Mouse (Mus musculus): ENCODE measurements around the gene Cpne6.

Gene Cpne6

DNA sequence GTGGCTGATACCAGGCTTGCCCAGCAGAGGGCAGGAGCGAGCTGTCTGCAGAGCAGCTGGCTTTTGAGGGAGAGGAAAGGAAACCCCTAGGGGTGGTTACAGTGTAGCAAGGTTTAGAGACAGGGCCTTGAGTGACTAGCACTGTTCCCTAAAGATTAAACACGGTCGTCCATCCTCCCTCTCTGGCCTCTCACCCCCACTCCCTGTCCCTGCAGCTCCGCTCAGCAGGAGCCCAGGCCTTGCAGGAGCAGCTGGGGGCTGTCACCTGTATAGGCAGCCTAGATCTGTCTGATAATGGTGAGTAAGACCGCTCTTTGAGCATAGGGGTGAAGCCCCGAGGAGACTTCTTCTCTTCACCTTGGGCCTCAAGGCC is 12.8 kb upstream of the Cpne6 start:
- DNase-seq (ENCODE audit: low read depth, low spot score): no peak

DNA sequence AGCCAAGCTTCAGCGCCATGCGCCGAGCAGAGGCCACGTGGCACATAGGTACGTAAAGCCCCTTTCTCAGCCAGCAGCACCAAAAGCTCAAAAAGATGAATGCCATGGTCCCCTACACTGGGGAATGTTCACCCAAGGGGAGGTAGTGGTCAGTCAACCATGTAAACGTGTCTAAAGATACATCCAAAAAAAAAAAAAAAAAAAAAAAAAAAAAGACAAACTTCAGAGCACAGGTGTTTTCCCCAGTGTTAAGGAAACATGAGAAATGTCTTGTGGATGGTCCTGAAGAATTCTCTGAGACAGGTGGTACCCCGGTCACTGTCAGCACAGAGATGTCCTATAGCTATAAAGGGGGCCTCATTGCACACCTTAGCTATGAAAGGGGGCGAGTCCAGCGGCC is 4.6 kb upstream of the Cpne6 start:
- DNase-seq (ENCODE audit: low read depth, low spot score): no peak

DNA sequence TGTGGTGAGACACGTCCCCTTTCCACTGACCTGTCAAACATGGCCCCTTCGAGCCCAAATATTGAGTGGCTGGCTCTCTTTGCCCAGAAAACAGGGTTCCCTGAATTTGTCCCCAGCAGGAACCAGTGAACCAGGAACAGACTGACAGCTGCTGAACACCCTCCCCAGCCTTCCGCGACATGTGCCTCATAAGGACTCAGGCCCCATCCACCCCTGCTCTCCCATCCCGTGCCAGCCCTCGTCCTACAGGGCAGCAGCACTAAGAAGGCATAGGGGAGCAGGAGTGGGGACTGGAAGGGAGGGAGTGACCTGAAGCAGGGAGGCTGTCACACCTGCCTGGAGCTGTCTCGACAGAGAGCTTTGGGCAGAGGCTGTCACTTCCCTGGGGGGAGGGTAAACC is 2.4 kb upstream of the Cpne6 start:
- DNase-seq (ENCODE audit: low read depth, low spot score): no peak

DNA sequence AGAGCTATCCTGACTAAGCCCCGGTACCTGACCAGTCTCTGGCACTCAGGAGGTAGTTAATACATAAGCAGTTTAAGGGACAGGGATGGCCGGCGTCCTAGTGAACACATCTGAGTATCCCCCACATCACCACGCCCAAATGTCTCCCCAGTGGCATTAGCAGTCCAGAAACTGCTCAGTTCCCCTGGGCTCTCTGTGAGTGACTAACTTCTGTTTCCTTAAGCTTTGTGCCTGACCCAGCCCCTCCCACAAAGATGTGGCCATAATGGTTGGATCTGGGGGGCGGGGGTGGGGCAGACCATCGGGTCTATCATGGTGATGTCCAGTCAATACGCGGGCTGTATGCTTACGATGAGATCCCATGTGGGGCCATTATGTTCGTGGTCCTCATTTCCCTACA is 705 bp upstream of the Cpne6 start:
- DNase-seq (ENCODE audit: low read depth, low spot score): no peak

GRCm38 (mm10) chr14:55511037-55511436 is 792 bp downstream of the Cpne6 start:
- no peak for DNase-seq (ENCODE audit: low read depth, low spot score)

- no peak for DNase-seq (ENCODE audit: low read depth, low spot score)
Measured at GRCm38 (mm10) chr14:55513927-55514326, 3.7 kb downstream of the Cpne6 start.

- no peak for DNase-seq (ENCODE audit: low read depth, low spot score)
Measured at GRCm38 (mm10) chr14:55515846-55516245, 5.6 kb downstream of the Cpne6 start.

DNA sequence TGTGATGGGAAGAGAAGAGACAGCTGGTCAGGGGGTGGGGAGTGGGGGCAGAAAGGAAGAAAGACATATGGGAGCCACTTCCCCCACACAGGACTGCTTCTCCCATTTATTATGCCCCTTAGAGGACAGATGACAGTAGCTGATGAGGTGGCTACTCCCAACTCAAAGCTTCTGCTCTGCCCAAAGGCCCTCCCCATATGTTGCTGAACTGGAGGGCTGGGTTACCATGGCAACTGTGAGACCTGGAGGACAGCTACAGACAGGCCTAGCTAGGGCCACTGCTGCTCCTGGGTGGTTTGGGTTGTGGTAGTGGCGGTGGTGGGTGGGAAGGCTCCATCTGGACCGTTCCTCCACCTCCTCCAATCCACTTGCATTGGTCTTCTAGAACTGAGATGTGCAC is 8.7 kb downstream of the Cpne6 start:
- DNase-seq (ENCODE audit: low read depth, low spot score): peak; percentile 81

- DNase-seq (ENCODE audit: low read depth, low spot score): no peak
Measured at GRCm38 (mm10) chr14:55519604-55520003, 9.4 kb downstream of the Cpne6 start.

- DNase-seq (ENCODE audit: low read depth, low spot score): no peak
Measured at GRCm38 (mm10) chr14:55520451-55521361, 10.5 kb downstream of the Cpne6 start.

GRCm38 (mm10) chr14:55524062-55524461 is 13.8 kb downstream of the Cpne6 start:
- DNase-seq (ENCODE audit: low read depth, low spot score): no peak

DNA sequence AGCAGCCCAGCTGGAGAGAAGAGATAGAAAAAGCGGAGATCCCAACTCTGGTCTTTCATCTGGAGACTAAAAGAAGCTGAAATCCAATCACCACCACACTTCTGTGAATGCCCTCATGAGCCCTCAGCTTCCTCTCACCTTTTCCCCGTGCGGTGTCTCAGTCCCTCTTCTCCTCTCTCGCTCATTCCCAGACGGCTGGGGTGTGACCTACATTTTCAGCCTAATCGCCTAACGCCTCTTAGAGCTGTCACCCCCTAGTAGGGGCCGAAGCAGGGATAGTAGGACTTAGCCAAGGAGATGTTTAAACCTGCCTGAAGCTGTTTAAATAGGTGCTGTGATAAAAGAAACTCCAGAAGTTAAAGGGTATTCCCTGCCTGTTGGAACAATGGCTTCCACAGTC is 14.5 kb downstream of the Cpne6 start, which contains the start of gene Nrl:
Nrl (minus strand) TSS at position 197 of the 400 bp plus-strand sequence.
- DNase-seq (ENCODE audit: low read depth, low spot score): no peak

DNA sequence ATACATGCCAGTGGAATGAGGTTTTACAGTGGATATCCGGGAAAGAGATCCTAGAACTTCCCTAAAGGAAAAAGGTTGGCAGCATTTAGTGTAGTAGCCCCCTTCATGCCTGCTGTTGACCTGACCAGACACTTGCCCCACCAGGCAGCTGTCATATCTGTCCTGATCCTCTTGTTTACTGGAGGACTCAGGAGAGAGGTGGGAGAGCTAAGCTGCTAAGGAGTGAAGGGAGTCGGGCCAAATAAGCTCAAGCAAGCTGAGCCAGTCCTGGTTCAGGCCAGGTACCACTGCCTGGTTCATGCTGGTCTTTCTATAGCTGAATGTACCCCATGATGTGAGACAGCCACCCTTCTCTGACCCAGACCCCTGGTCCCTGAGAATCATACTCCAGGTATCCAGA is 16.4 kb downstream of the Cpne6 start:
- DNase-seq (ENCODE audit: low read depth, low spot score): no peak

DNA sequence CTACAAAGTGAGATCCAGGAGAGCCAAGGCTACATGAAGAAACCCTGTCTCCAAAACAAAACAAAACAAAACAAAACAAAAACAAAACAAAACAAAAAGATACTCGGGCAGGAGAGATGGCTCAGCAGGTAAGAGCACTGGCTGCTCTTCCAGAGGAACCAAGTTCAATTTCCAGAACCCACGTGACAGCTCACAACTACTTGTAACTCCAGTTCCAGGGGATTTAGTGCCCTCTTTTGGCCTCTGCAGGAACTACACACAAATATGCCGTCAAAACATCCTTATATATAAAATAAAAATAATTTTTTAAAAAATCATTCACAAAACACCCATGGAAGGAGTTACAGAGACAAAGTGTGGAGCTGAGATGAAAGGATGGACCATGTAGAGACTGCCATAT is 17.7 kb downstream of the Cpne6 start:
- no peak for DNase-seq (ENCODE audit: low read depth, low spot score)

DNA sequence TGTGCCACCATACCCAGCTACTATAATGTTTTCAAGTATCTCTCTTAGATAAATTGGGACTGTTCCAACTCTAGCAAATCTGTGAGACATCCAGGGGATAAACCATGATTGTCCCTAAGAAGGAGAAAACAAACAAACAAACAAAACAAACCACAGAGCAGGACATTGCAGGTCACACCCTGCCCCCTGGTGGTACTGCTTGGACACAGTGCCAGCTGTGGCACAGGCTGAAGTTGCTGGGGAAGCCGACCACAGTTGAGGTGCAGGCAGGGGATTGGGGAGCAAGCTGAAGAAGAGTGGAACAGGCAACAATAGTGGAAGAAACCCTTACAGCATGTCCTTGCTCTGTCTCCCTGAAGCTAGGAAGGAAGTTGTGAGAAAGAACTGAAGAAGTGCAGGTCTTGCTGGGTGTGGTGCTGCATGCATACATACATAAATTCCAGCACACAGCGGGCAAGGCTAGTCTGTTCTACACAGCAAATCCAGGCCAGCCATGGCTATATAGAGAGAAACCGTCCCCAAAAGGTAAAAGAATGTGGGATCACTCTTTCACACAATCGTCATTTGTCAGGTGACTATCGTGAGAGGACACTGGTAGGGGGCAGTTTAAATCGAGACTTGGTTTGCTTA is 26.0 kb downstream of the Cpne6 start:
- no peak for DNase-seq (ENCODE audit: low read depth, low spot score)

DNA sequence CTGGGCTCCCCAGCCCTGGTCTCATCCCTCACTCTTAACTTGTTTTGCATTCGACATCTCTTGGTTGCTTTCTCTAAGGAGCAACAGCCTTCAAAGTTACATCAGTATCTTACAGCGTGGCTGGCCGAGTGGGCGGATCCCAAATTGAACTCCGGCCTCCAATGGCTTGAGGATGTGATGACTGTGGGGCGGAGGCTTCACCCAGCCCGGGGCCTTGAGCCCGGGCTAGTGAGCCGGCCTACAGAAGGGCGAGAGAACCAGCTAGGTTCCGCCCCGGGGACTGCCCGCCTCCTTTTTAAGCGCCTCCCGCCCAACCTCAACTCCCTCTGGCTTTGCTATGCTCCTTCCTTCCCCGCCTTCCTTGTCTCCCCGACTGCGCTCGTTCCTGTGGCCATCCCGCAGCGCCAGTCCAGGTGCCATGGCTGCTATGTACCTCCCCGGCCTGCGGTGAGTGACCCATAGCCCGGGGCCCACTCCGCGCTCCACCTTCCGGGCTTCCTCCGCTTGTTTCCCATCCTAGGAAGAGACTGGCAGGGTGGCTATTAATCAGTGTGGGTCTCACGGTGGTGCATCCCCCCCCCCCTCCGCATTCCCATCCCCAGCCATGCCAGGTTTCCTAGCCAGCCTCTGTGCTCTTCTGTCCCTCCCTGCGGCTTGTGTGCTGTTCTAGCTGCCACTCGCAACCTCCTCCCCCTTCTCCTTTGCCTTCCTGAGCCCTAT is 30.0 kb downstream of the Cpne6 start, which contains the start of gene Pck2:
Pck2 (plus strand) TSS at position 200 of the 720 bp plus-strand sequence.
- peak; percentile 62 for DNase-seq (ENCODE audit: low read depth, low spot score)

GRCm38 (mm10) chr14:55540787-55541321 is 30.6 kb downstream of the Cpne6 start:
- DNase-seq (ENCODE audit: low read depth, low spot score): peak; percentile 78

- no peak for DNase-seq (ENCODE audit: low read depth, low spot score)
Measured at GRCm38 (mm10) chr14:55542268-55542667, 32.0 kb downstream of the Cpne6 start.

GRCm38 (mm10) chr14:55544334-55544733 is 34.1 kb downstream of the Cpne6 start:
- no peak for DNase-seq (ENCODE audit: low read depth, low spot score)

DNA sequence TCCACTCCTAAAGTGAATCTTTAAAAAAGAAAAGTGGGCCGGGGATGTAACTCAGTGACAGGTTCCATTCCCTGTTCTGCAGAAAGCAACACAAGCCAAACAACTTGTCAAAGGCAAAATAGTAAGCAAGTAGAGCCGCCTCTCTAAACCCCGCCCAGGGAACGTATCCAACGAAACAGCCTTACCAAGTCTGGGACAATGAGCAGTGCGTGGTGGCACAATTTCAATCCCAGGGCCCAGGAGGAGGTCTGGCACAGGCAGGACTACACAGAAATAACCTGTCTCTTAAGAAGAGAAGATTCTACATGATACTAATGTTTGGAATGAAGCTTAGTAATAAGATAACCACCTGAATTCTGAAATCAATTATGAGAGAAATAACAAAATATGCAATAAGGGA is 39.9 kb downstream of the Cpne6 start:
- no peak for DNase-seq (ENCODE audit: low read depth, low spot score)

DNA sequence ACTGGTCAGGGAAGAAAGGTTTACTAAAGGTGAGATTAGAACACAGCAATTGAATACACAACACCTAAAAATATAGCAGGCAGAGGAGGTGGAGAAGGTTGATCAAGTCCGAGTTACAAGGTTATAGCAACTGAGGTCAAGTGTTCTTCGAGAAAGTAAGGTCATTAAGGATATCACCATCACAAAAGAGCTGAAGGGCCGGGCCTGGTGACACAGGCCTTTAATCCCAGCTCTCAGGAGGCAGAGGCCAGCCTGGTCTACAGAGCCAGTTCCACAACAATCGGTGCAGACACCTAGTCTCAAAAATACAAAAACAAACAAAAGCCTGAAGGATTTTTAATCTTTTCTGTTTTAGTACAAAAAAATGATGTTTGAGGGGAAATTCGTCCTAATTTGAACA is 41.1 kb downstream of the Cpne6 start:
- no peak for DNase-seq (ENCODE audit: low read depth, low spot score)

- DNase-seq (ENCODE audit: low read depth, low spot score): no peak
Measured at GRCm38 (mm10) chr14:55551794-55552193, 41.5 kb downstream of the Cpne6 start.
